Mouse (Mus musculus) bone marrow macrophage, adult 2 months (primary cell): ENCODE data around the gene 1700069L16Rik. TPM values are rescaled to one million over a fixed set of nuclear protein-coding genes. Genes with fewer than 3 reads are reported as not detected.
A peak's percentile ranks its signal among the peaks of the same experiment; 100 is the strongest.

Experiments
- H3K27ac ChIP-seq: 2 replicates; pipeline ENCODE4 v1.5.1; 2012; ENCODE audit warnings: low read depth, low read length; ENCODE audit not compliant: insufficient read depth
- H3K4me1 ChIP-seq: 2 replicates; pipeline ENCODE4 v1.6.1; 2012; ENCODE audit warnings: low read length; ENCODE audit not compliant: control insufficient read depth, insufficient read depth
- H3K4me3 ChIP-seq: 2 replicates; pipeline ENCODE4 v1.5.1; 2012; ENCODE audit warnings: mild to moderate bottlenecking, low read length, moderate library complexity; ENCODE audit not compliant: insufficient read depth
- CTCF ChIP-seq: IDR thresholded peaks from 2 replicates; pipeline ENCODE4 v1.5.1; 2012; ENCODE audit warnings: low read depth, mild to moderate bottlenecking, low read length, moderate library complexity
- POLR2A ChIP-seq: IDR thresholded peaks from 2 replicates; pipeline ENCODE4 v1.6.1; 2012; ENCODE audit warnings: mild to moderate bottlenecking, low read depth, low read length, borderline replicate concordance
- polyA plus RNA-seq: library from polyadenylated mRNA; stranded (reverse); fragments of >200 nt; gene quantifications from 2 replicates; pipeline ENCODE4 v1.2.4, GENCODE M21; 2012; ENCODE audit not compliant: missing spikeins, insufficient read depth, insufficient read length

The 1700069L16Rik gene
- polyA plus RNA-seq, 1 experiment, result not detected

DNA sequence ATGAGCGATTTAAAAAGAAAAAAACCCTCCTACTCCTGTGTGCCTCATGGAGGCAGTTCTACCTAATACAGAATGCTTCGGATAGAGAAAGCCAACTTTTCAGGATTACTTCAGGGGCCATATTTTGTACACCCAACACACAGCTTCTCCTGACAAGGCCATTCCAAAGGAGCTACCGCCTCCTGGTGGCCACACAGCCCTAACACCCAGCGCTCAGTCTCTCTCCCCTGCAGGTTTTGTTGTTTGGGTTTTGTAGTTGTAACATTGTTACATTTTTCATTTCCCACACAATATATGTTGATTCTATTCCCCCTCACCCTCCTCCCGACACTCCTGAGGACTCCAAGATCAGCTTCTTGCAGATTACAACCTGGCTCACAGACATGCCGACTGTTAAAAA, 7.6 kb upstream of the 1700069L16Rik start:
- Histone ChIP-seq H3K4me1 (peaks cover 10% of the 10 kb centered on the region; the same call in 1 of the 2 replicates), H3K4me3 (no peak overlapping the region), H3K27ac (no peak overlapping the region)
- TF ChIP-seq CTCF, result peak; percentile 87
- no peak for TF ChIP-seq POLR2A

DNA sequence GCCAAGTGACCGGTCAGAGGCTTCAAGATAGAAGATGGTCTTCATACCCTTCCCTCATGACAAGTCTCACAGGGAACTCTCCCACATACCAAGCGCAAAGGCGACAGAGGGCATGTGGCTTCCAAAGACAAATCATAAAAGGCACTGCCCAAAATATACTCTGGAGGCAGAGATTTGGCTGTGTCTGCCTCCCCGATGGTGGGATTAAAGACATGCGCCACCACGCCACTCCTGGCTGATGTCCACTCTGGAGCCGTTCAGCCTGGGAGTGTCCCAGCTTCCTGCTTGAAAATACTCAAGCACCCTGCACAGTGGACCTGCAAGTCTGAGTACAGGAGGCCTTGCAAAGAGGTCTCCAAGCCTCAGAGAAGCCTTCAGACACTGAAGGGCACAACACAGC, 6.6 kb upstream of the 1700069L16Rik start:
- peaks cover 4% of the 10 kb centered on the region; the same call in 1 of the 2 replicates for H3K4me1 ChIP-seq
- no peak overlapping the region for H3K27ac ChIP-seq
- TF ChIP-seq POLR2A (no peak), CTCF (no peak)
- H3K4me3 ChIP-seq, result no peak overlapping the region

DNA sequence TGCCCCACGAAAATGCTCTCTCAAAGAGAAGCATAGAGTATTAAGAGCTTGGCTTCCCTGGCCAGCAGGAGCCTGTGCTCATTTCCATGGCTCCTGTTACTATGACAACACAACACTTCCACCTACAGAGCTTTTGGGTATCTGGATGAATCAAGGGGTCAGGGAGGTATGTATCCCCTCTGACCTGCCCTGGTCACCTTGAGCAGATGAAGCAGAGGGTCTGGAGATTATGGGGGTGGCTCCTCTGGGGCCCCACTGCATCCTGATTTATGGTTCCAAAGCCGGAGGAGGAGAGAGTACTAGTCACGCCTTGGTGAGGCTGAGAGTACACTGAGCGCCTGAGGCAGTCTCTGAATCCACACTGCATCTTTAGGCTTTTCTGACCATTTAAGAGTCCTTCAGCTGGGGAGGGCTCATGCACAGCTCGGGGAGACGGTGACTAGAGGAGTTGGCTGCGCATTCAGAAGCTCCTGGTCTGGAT, 6.1 kb upstream of the 1700069L16Rik start:
- no peak for TF ChIP-seq POLR2A
- no peak for TF ChIP-seq CTCF
- Histone ChIP-seq H3K4me3 (no peak overlapping the region), H3K27ac (no peak overlapping the region), H3K4me1 (peaks cover 4% of the 10 kb centered on the region; the same call in 1 of the 2 replicates)

DNA sequence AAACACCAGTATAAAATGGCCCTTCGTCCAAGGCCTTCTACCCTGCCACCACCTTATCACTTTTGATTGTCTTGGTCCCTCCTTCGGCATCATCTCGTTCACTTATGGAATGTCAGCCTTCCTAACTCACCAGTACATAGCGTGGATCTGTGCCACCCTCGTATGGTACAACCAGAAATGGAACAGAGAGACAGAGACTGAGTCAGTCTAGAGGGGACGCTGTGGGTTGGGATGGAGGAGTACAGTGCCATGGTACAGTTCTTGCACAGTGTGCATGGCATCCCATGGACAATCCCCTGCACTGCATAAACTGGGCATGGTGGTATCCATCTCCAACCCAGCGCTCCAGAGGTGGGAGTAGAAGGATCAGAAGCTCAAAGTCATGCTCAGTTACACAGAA, 4.1 kb upstream of the 1700069L16Rik start:
- H3K4me1 ChIP-seq, result no peaks in the 10 kb centered on the region
- no peak overlapping the region for H3K27ac ChIP-seq
- no peak overlapping the region for H3K4me3 ChIP-seq
- TF ChIP-seq POLR2A (no peak), CTCF (no peak)

DNA sequence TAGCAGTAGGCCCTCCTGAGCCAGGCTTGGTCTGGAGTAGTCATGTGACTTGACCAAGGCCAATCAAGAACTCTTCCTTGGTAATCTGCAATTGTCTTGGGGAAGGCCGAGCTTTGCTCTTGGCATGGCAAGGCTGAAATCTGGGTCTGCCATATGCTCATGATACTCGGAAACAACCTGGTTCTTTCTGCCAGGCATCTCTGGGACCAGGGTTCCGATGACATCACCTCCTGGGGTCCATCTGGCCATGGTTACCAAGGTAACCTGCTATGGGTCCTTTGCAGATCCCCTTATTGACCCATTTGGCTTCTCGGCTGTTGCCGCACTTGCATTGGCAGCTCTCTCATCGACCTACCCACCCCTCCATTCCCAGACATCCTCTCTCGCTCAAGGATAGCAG, 3.4 kb upstream of the 1700069L16Rik start:
- Histone ChIP-seq H3K4me1 (no peaks in the 10 kb centered on the region), H3K27ac (no peak overlapping the region), H3K4me3 (no peak overlapping the region)
- TF ChIP-seq CTCF, result no peak
- no peak for TF ChIP-seq POLR2A

DNA sequence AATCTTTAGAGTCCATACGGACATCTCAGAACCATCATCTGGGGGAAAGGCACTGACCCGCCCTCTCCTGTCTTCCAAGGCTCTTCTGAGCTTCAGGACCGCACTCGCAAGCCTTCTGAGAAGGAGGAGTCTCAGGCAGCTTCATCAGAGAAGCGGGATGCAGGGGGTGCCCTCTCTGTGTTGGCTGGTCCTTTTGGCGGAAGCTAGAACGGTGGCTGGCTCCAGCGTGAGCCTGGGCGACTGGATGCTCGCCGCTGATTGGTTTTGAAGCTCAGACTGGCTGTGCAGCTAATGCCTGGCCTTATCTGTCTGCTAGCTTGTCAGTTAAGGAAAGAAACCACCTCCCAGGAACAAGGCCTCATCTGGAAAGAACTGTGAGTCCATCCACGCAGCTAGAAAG, 2.7 kb upstream of the 1700069L16Rik start:
- TF ChIP-seq CTCF, result no peak
- no peak for TF ChIP-seq POLR2A
- Histone ChIP-seq H3K4me1 (no peaks in the 10 kb centered on the region), H3K27ac (no peak overlapping the region), H3K4me3 (no peak overlapping the region)

DNA sequence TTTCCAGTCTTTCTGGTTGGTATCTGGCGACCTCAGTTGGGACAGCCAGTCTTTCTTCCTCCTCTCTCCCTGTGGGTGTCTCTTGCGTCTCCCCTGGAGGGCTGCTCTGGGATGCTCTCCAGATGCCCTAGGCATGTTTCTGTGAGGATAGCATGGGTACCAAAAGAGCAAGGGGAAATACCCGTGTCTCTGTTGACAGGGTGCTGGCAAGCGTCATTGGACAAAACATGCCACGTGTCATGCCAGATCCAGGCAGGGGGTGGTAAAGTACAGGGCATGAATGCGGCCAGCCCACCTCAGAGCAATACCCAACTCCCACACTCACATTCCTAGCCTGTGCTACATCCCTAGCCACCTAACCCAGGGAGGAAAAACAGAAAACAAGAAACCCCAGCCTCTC, 2.0 kb upstream of the 1700069L16Rik start:
- Histone ChIP-seq H3K4me3 (no peak overlapping the region), H3K27ac (no peak overlapping the region), H3K4me1 (no peaks in the 10 kb centered on the region)
- no peak for TF ChIP-seq CTCF
- no peak for TF ChIP-seq POLR2A

DNA sequence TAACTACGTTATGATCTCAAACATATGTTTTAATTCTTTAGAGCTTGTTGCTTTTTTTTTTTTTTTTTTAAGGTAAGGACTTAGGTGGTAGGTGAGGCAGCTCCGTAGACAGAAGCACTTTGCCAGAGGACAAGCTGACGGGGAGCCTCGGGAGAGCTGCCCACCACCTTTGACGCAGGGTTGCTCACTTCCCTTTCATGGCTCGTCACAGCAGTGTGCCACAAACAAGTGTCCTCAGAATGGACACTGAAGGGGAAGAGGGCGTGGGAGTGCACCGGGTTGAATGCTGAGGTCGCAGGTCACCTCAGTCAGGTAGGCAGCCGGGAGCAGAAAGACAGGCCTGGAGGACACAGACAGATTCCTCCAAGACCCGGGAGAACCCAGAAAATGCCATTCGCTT, 845 bp upstream of the 1700069L16Rik start:
- Histone ChIP-seq H3K27ac (no peak overlapping the region), H3K4me1 (no peaks in the 10 kb centered on the region), H3K4me3 (no peak overlapping the region)
- TF ChIP-seq POLR2A (no peak), CTCF (no peak)

DNA sequence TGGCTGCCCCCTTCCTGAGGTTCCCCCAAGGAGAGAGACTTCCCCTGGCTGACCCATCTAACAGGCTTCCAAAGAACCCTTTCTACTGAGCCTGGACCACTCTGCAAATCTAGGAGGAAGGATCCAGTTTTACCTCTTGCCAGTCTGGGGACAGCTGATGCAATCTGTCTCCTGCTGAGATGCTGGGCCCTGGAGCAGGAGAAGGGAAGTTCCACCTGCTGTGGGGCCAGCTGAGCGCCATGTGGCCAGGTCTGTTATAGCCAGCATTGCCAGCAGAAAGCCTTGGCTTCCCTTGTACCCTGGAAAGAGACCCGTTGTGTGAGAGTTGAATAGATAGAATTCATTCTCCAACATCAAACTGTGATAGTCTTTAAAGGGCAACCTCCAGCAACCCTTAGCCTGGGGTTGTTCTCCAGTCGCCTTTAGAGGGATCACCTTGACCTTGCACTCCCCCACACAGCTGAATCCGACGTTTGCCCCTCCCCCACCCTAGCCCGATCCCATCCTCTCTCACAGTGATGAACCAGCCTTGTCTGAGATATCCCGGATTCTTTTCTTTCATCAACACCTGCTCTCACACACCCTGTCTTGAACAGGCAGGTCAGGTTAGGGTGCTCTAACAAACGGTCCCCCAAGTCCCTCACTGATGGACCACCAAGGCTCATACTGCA, 870 bp downstream of the 1700069L16Rik start:
- H3K4me3 ChIP-seq, result no peak overlapping the region

DNA sequence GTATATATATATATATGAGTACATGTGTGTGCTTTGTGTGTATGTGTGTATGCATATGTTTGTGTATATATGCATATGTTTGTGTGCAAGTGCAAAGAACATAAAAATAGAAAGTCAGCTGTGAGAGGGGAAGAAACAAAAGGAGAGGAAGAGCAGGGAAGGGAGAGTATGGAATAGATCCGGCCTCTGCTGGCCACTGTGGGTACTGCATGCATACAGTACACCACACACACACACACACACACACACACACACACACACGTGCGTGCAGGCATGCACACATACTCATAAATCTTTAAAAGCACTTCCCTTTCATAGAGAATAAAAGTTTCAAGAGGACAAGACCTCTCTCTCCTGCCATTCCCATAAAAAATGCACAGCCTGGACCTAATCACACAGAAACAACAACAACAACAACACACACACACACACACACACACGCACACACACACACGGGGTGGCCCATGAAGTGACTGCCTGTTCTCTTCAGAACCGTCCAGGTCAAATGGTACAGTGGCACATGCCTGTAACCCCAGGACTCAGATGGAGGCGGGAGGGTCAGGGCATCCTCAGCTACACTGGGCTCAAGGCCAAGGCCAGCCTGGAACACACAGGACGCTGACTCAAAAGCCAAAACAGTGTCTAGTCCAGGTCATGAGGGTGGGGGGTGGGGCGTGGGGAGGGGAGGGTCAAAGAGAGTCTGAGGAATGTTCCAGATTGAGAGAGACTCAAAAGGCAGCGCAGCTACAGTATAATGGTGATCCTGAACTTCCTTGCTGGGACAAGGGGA, 2.2 kb downstream of the 1700069L16Rik start:
- no peak overlapping the region for H3K4me3 ChIP-seq
- TF ChIP-seq POLR2A (no peak), CTCF (no peak)
- no peak overlapping the region for H3K27ac ChIP-seq
- H3K4me1 ChIP-seq, result no peaks in the 10 kb centered on the region

More for the DNA sequence above, 870 bp downstream of the 1700069L16Rik start:
- Histone ChIP-seq H3K4me1 (no peaks in the 10 kb centered on the region), H3K27ac (no peak overlapping the region)
- no peak for TF ChIP-seq POLR2A
- no peak for TF ChIP-seq CTCF
